In genomic region chr3:87952440-87952839, GRCm38 (mm10) we compare ENCODE assay signal across 9 mouse cellular contexts. TPM values are rescaled to one million over a fixed set of nuclear protein-coding genes. Genes with fewer than 3 reads are reported as not detected.
DNase-seq lines count a peak whose midpoint lies in the region; ATAC-seq and TF ChIP-seq lines count a peak whose summit lies in the region.
"Had no signal": no experiment of that assay in that cellular context is flagged by ENCODE, and none has a peak within 500 bp of the region (broad histone marks: within the 10 kb centered on the region; RNA-seq: fewer than 3 reads in every experiment).

No protein-coding gene starts in this region.

- peak overlapping the region; percentile 46 for H3K4me3 ChIP-seq in heart, embryonic 11.5 days (ENCODE audit: low read depth, low read length)
- no peak overlapping the region for H3K4me3 ChIP-seq in heart, adult 2 months
- H3K4me3 ChIP-seq in embryonic facial prominence, embryonic 10.5 days, result peak overlapping the region; percentile 78
- peak overlapping the region; percentile 32 for H3K4me3 ChIP-seq in intestine, embryonic 14.5 days (ENCODE audit: low read depth, low read length)
- H3K4me3 ChIP-seq in midbrain, embryonic 12.5 days, result peak overlapping the region; percentile 22

- no peak overlapping the region for H3K27ac ChIP-seq in heart, embryonic 11.5 days (ENCODE audit: low read depth, low read length)
- no peak overlapping the region for H3K27ac ChIP-seq in heart, adult 2 months
- H3K27ac ChIP-seq in embryonic facial prominence, embryonic 10.5 days (replicated peaks), result peak overlapping the region; percentile 74
- peak overlapping the region; percentile 54 for H3K27ac ChIP-seq in intestine, embryonic 14.5 days (ENCODE audit: low read depth)
- peak overlapping the region; percentile 71 for H3K27ac ChIP-seq in midbrain, embryonic 12.5 days (replicated peaks)

- intact Hi-C loops in heart, adult 2 months (cut with DNase I), result no loop called here

- peak; percentile 63; the same call in 1 of the 2 replicates for ATAC-seq in heart, embryonic 11.5 days (replicated peaks; ENCODE audit: insufficient number of reproducible peaks, low FRiP score, low TSS enrichment)
- ATAC-seq in intestine, embryonic 14.5 days (replicated peaks; ENCODE audit: low FRiP score, low TSS enrichment, low read depth), result peak; percentile 37; the same call in 1 of the 2 replicates
- 0 out of 2 replicates have a peak, but pooled peaks have one; percentile 51 for ATAC-seq in midbrain, embryonic 12.5 days (ENCODE audit: low FRiP score, low read depth)

- H3K27me3 ChIP-seq in heart, embryonic 11.5 days (ENCODE audit: control insufficient read depth, insufficient read depth, low read length), result peaks cover 42% of the 10 kb centered on the region
- H3K27me3 ChIP-seq in heart, adult 2 months (ENCODE audit: control insufficient read depth, insufficient read depth, low read length), result peaks cover 8% of the 10 kb centered on the region
- no peaks in the 10 kb centered on the region; the same call in 1 of the 2 replicates for H3K27me3 ChIP-seq in embryonic facial prominence, embryonic 10.5 days (replicated peaks; ENCODE audit: low read depth, poor library complexity, severe bottlenecking)
- peaks cover 27% of the 10 kb centered on the region for H3K27me3 ChIP-seq in intestine, embryonic 14.5 days (replicated peaks; ENCODE audit: control insufficient read depth, insufficient read depth, low read length)
- H3K27me3 ChIP-seq in midbrain, embryonic 12.5 days, result no peaks in the 10 kb centered on the region; the same call in 1 of the 2 replicates

- TF ChIP-seq EP300 in heart, adult 2 months (IDR thresholded peaks at IDR 0.05; ENCODE audit: insufficient read depth, low read depth, low read length), result no peak

- H3K4me1 ChIP-seq in heart, embryonic 11.5 days (ENCODE audit: control insufficient read depth, insufficient read depth, low read length), result peaks cover 25% of the 10 kb centered on the region
- H3K4me1 ChIP-seq in heart, adult 2 months (ENCODE audit: control insufficient read depth, insufficient read depth, low read length), result peaks cover 1% of the 10 kb centered on the region
- peaks cover 68% of the 10 kb centered on the region for H3K4me1 ChIP-seq in embryonic facial prominence, embryonic 10.5 days
- H3K4me1 ChIP-seq in intestine, embryonic 14.5 days (replicated peaks; ENCODE audit: control insufficient read depth, insufficient read depth, low read length), result peaks cover 37% of the 10 kb centered on the region
- H3K4me1 ChIP-seq in midbrain, embryonic 12.5 days, result peaks cover 61% of the 10 kb centered on the region

- TF ChIP-seq POLR2A in heart, adult 2 months (IDR thresholded peaks at IDR 0.05; ENCODE audit: insufficient read depth, low read depth, low read length), result no peak

- no peak for TF ChIP-seq CTCF in heart, adult 2 months (IDR thresholded peaks at IDR 0.05)

- H3K4me2 ChIP-seq in heart, embryonic 11.5 days, result peak overlapping the region; percentile 84
- H3K4me2 ChIP-seq in intestine, embryonic 14.5 days (ENCODE audit: low read length), result peak overlapping the region; percentile 54
- H3K4me2 ChIP-seq in midbrain, embryonic 12.5 days (replicated peaks), result peak overlapping the region; percentile 67

- no peaks in the 10 kb centered on the region for H3K36me3 ChIP-seq in heart, embryonic 11.5 days (ENCODE audit: control insufficient read depth, insufficient read depth, low read length)
- no peaks in the 10 kb centered on the region for H3K36me3 ChIP-seq in heart, adult 2 months (ENCODE audit: control insufficient read depth, insufficient read depth, low read length)
- H3K36me3 ChIP-seq in embryonic facial prominence, embryonic 10.5 days (replicated peaks), result peaks cover 44% of the 10 kb centered on the region
- H3K36me3 ChIP-seq in intestine, embryonic 14.5 days (ENCODE audit: control insufficient read depth, insufficient read depth, low read length), result no peaks in the 10 kb centered on the region
- peaks cover 11% of the 10 kb centered on the region; the same call in 1 of the 2 replicates for H3K36me3 ChIP-seq in midbrain, embryonic 12.5 days

- H3K79me2 ChIP-seq in heart, adult 2 months (replicated peaks; ENCODE audit: control insufficient read depth, insufficient read depth, low read length), result no peaks in the 10 kb centered on the region

- H3K9ac ChIP-seq in heart, embryonic 11.5 days (ENCODE audit: low read depth, low read length), result peak overlapping the region; percentile 69
- H3K9ac ChIP-seq in heart, adult 2 months (ENCODE audit: low read depth, low read length), result no peak overlapping the region
- H3K9ac ChIP-seq in intestine, embryonic 14.5 days (ENCODE audit: low read length), result peak overlapping the region; percentile 38
- H3K9ac ChIP-seq in midbrain, embryonic 12.5 days (replicated peaks), result peak overlapping the region; percentile 41

- no peaks in the 10 kb centered on the region for H3K9me3 ChIP-seq in heart, embryonic 11.5 days (replicated peaks; ENCODE audit: control insufficient read depth, low read length)
- no peaks in the 10 kb centered on the region for H3K9me3 ChIP-seq in embryonic facial prominence, embryonic 10.5 days
- H3K9me3 ChIP-seq in intestine, embryonic 14.5 days (ENCODE audit: control insufficient read depth, low read length), result no peaks in the 10 kb centered on the region
- H3K9me3 ChIP-seq in midbrain, embryonic 12.5 days, result no peaks in the 10 kb centered on the region

- DNase-seq in heart, adult 2 months, result no peak
- DNase-seq in embryonic facial prominence, embryonic 10.5 days (ENCODE audit: low spot score), result peak; percentile 63
- peak; percentile 67 for DNase-seq in intestine, embryonic 14.5 days (ENCODE audit: low spot score)
- no peak for DNase-seq in layer of hippocampus, adult 9-10 months (ENCODE audit: low spot score)
- DNase-seq in MN1 (ENCODE audit: low spot score), result no peak
- no peak for DNase-seq in layer of hippocampus, postnatal 10 days (ENCODE audit: low spot score in 2 of 2)

- WGBS in heart, embryonic 11.5 days (ENCODE audit: insufficient replicate concordance), result 2% methylated on average over 5 of the region's 5 CpGs
- WGBS in heart, adult 2 months, result 2% methylated on average over 5 of the region's 5 CpGs
- WGBS in embryonic facial prominence, embryonic 10.5 days, result 11% methylated on average over 5 of the region's 5 CpGs
- 11% methylated on average over 5 of the region's 5 CpGs for WGBS in intestine, embryonic 14.5 days
- 0% methylated on average over 5 of the region's 5 CpGs for WGBS in midbrain, embryonic 12.5 days

RNA-seq across cellular contexts. Expression of gene Crabp2, which starts 4.0 kb away (rescaled TPM):
- polyA plus RNA-seq in heart, embryonic 11.5 days (2014; fragmentation: Nextera tagmentation; extraction: Ambion mirVana), result 24.1 and 25.1 TPM in 2 replicates
- total RNA-seq in heart, adult 2 months (2021), result under 1 TPM in 1 of 2 experiments, not detected in 1; 0.25 TPM
- polyA plus RNA-seq in heart, adult 2 months (2012; rRNA removed), result not detected in 2 replicates
- 686 and 800 TPM in 2 replicates for polyA plus RNA-seq in embryonic facial prominence, embryonic 10.5 days (2016; fragmentation: Nextera tagmentation; extraction: Ambion mirVana)
- polyA plus RNA-seq in intestine, embryonic 14.5 days (2014; fragmentation: Nextera tagmentation; extraction: Ambion mirVana), result 9.7 and 14.4 TPM in 2 replicates
- 291 and 335 TPM in 2 replicates for polyA plus RNA-seq in midbrain, embryonic 12.5 days (2016; fragmentation: Nextera tagmentation; extraction: Ambion mirVana)
- total RNA-seq in layer of hippocampus, postnatal 10 days (2021), result 1 to 10 TPM; 2.0 to 6.4 TPM
- total RNA-seq: neutrophil, adult 5-6 weeks had no signal

RNA-seq across cellular contexts. Expression of gene Nes, which starts 18.4 kb away (rescaled TPM):
- 11.1 and 15.1 TPM in 2 replicates for polyA plus RNA-seq in heart, embryonic 11.5 days (2014; fragmentation: Nextera tagmentation; extraction: Ambion mirVana)
- 10 to 100 TPM; 14.7 to 22.8 TPM for total RNA-seq in heart, adult 2 months (2021)
- 6.2 and 10.0 TPM in 2 replicates for polyA plus RNA-seq in heart, adult 2 months (2012; rRNA removed)
- 35.3 and 46.2 TPM in 2 replicates for polyA plus RNA-seq in embryonic facial prominence, embryonic 10.5 days (2016; fragmentation: Nextera tagmentation; extraction: Ambion mirVana)
- 11.9 and 13.4 TPM in 2 replicates for polyA plus RNA-seq in intestine, embryonic 14.5 days (2014; fragmentation: Nextera tagmentation; extraction: Ambion mirVana)
- polyA plus RNA-seq in midbrain, embryonic 12.5 days (2016; fragmentation: Nextera tagmentation; extraction: Ambion mirVana), result 183 and 196 TPM in 2 replicates
- total RNA-seq in layer of hippocampus, postnatal 10 days (2021), result 10 to 100 TPM; 14.7 to 18.5 TPM

RNA-seq across cellular contexts. Expression of gene Rrnad1, which starts 21.9 kb away (rescaled TPM):
- polyA plus RNA-seq in heart, embryonic 11.5 days (2014; fragmentation: Nextera tagmentation; extraction: Ambion mirVana), result 14.3 and 14.9 TPM in 2 replicates
- total RNA-seq in heart, adult 2 months (2021), result 1 to 10 TPM; 4.7 to 5.5 TPM
- 17.2 and 18.7 TPM in 2 replicates for polyA plus RNA-seq in heart, adult 2 months (2012; rRNA removed)
- polyA plus RNA-seq in embryonic facial prominence, embryonic 10.5 days (2016; fragmentation: Nextera tagmentation; extraction: Ambion mirVana), result 20.6 and 21.5 TPM in 2 replicates
- polyA plus RNA-seq in intestine, embryonic 14.5 days (2014; fragmentation: Nextera tagmentation; extraction: Ambion mirVana), result 17.9 and 21.8 TPM in 2 replicates
- 23.5 and 24.2 TPM in 2 replicates for polyA plus RNA-seq in midbrain, embryonic 12.5 days (2016; fragmentation: Nextera tagmentation; extraction: Ambion mirVana)
- 10 to 100 TPM; 18.1 to 26.4 TPM for total RNA-seq in layer of hippocampus, postnatal 10 days (2021)

RNA-seq across cellular contexts. Expression of gene Isg20l2, which starts 22.3 kb away (rescaled TPM):
- 25.0 and 30.2 TPM in 2 replicates for polyA plus RNA-seq in heart, embryonic 11.5 days (2014; fragmentation: Nextera tagmentation; extraction: Ambion mirVana)
- 10 to 100 TPM; 10.6 to 10.9 TPM for total RNA-seq in heart, adult 2 months (2021)
- polyA plus RNA-seq in heart, adult 2 months (2012; rRNA removed), result 6.2 and 10.8 TPM in 2 replicates
- 78.0 and 81.3 TPM in 2 replicates for polyA plus RNA-seq in embryonic facial prominence, embryonic 10.5 days (2016; fragmentation: Nextera tagmentation; extraction: Ambion mirVana)
- polyA plus RNA-seq in intestine, embryonic 14.5 days (2014; fragmentation: Nextera tagmentation; extraction: Ambion mirVana), result 32.8 and 35.9 TPM in 2 replicates
- polyA plus RNA-seq in midbrain, embryonic 12.5 days (2016; fragmentation: Nextera tagmentation; extraction: Ambion mirVana), result 78.7 and 79.0 TPM in 2 replicates
- 10 to 100 TPM; 17.1 to 19.0 TPM for total RNA-seq in layer of hippocampus, postnatal 10 days (2021)

RNA-seq across cellular contexts. Expression of gene Mrpl24, which starts 33.1 kb away (rescaled TPM):
- polyA plus RNA-seq in heart, embryonic 11.5 days (2014; fragmentation: Nextera tagmentation; extraction: Ambion mirVana), result 67.3 and 68.2 TPM in 2 replicates
- 10 to 100 TPM; 70.4 to 71.9 TPM for total RNA-seq in heart, adult 2 months (2021)
- polyA plus RNA-seq in heart, adult 2 months (2012; rRNA removed), result 53.3 and 88.7 TPM in 2 replicates
- 78.4 and 79.3 TPM in 2 replicates for polyA plus RNA-seq in embryonic facial prominence, embryonic 10.5 days (2016; fragmentation: Nextera tagmentation; extraction: Ambion mirVana)
- polyA plus RNA-seq in intestine, embryonic 14.5 days (2014; fragmentation: Nextera tagmentation; extraction: Ambion mirVana), result 73.3 and 74.2 TPM in 2 replicates
- 73.5 and 77.8 TPM in 2 replicates for polyA plus RNA-seq in midbrain, embryonic 12.5 days (2016; fragmentation: Nextera tagmentation; extraction: Ambion mirVana)
- 10 to 100 TPM; 49.4 to 55.6 TPM for total RNA-seq in layer of hippocampus, postnatal 10 days (2021)

Comparison
In these comparisons a context has a peak if more than half of its experiments do, and no peak if none do; other contexts are left out.
1. H3K27ac ChIP-seq: peak in embryonic facial prominence, embryonic 10.5 days (single experiment), intestine, embryonic 14.5 days (single experiment) and midbrain, embryonic 12.5 days (single experiment); none in heart, embryonic 11.5 days (single experiment) and heart, adult 2 months (single experiment).
2. DNase-seq: peak in embryonic facial prominence, embryonic 10.5 days (single experiment) and intestine, embryonic 14.5 days (single experiment); none in heart, adult 2 months (0 of 2), layer of hippocampus, adult 9-10 months (single experiment), MN1 (single experiment) and layer of hippocampus, postnatal 10 days (0 of 2).
3. RNA of gene Crabp2, which starts 4.0 kb away (polyA plus RNA-seq): 686 to 800 TPM in embryonic facial prominence, embryonic 10.5 days and 291 to 335 TPM in midbrain, embryonic 12.5 days; 24.1 to 25.1 TPM in heart, embryonic 11.5 days, 9.7 to 14.4 TPM in intestine, embryonic 14.5 days and not detected in heart, adult 2 months; every median in the first group is over 10 times any median in the second.
4. Peak in every context shown above with its lines, with median percentiles within 50 percentile points of each other: ATAC-seq and H3K4me2 ChIP-seq.